Mouse (Mus musculus) thymus, adult 2 months (tissue): ENCODE results near the gene C1rl.

Experiments used
- CTCF ChIP-seq: fragments of 200-500 bp; IDR thresholded peaks from 2 replicates; pipeline ENCODE4 v1.5.1; 2012; ENCODE audit warnings: mild to moderate bottlenecking, control low read depth, low read length, moderate library complexity, borderline replicate concordance; ENCODE audit not compliant: control insufficient read depth, poor library complexity, insufficient read depth; ENCODE audit errors: extremely low read depth
- POLR2A ChIP-seq: fragments of 200-500 bp; IDR thresholded peaks from 2 replicates; pipeline ENCODE4 v1.6.1; 2012; ENCODE audit warnings: mild to moderate bottlenecking, low read length, control low read depth, moderate library complexity; ENCODE audit not compliant: control insufficient read depth, poor library complexity, insufficient read depth; ENCODE audit errors: extremely low read depth

DNA sequence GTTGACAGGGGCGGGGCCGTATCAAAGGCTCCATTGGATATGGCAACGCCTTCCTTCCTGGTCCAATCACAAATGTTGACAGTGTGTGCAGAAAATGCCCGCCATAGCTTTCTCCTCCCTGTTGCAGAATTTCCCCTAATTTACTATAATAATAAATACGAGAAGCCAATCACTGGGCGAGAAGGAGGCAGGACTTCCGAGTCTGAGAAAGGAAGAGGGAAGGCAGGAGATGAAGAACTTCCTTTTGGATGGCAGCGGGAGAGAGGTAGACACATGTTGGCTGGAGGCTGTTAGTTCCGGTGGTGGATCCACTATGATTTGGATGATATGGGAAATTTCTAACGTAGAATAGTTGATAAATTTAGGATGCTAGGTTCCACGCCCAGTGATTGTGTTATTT is 18.3 kb upstream of the C1rl start:
- TF ChIP-seq CTCF: no peak
- TF ChIP-seq POLR2A: no peak
